Mouse (Mus musculus) testis, adult 2 months (tissue): ENCODE results near the gene Col6a6.

Source experiments
- CTCF ChIP-seq: fragments of 200-500 bp; IDR thresholded peaks from 2 replicates; pipeline ENCODE4 v1.5.1; 2012; ENCODE audit warnings: low read depth, mild to moderate bottlenecking, inconsistent platforms, low read length, moderate library complexity; ENCODE audit not compliant: control insufficient read depth, insufficient read depth, insufficient replicate concordance
- POLR2A ChIP-seq: fragments of 200-500 bp; IDR thresholded peaks from 2 replicates; pipeline ENCODE4 v1.6.1; 2012; ENCODE audit warnings: low read depth, mild to moderate bottlenecking, inconsistent platforms, low read length, moderate library complexity; ENCODE audit not compliant: control insufficient read depth

GRCm38 (mm10) chr9:105763625-105764024 lies 64.3 kb downstream of the Col6a6 start:
- TF ChIP-seq CTCF, result no peak
- no peak for TF ChIP-seq POLR2A
